Mouse (Mus musculus) gastrocnemius, adult 18-20 months (tissue): ENCODE data around the gene Ccdc141. TPM values are rescaled to one million over a fixed set of nuclear protein-coding genes. Genes with fewer than 3 reads are reported as not detected.

ENCODE experiments used
- DNase-seq: peaks from one replicate; pipeline ENCODE4 v3.0.0; 2021; ENCODE audit warnings: low spot score
- microRNA-seq: library from miRNA; unstranded; fragments of <30 nt; microRNA quantifications from one replicate; pipeline ENCODE4 v1.2.0, GENCODE M21; 2021
- total RNA-seq, 2 experiments: library from RNA; stranded (reverse); gene quantifications; 2 replicates each; pipeline ENCODE4 v1.2.3; 2021

Ccdc141 gene
- total RNA-seq, 2 experiments from 2014 or later, result 4.2 to 5.1 TPM

DNA sequence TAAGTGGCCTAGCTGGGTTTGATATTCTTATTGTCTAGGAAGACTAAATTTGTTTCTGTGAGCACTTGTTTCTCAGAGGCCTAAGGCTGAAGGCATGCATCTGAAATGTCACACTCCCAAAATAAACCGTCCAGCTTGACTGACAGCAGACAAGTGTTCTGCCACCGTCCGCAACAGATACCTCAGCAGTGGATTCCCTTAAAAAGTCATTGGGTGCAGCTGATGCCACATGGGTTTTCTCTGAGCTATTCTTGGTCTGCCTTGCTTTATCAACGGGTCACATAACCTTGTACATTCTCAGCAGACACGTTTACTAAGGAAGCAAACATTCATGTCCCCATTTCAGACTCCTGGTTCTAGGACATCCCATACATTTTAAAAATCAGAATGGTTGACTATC, 188.7 kb downstream of the Ccdc141 start:
- peak; percentile 82 for DNase-seq

- peak; percentile 85 for DNase-seq
Measured at GRCm38 (mm10) chr2:76980146-76980545, 190.3 kb downstream of the Ccdc141 start.

- DNase-seq, result peak; percentile 55
Measured at GRCm38 (mm10) chr2:76977650-76978049, 192.8 kb downstream of the Ccdc141 start.

DNA sequence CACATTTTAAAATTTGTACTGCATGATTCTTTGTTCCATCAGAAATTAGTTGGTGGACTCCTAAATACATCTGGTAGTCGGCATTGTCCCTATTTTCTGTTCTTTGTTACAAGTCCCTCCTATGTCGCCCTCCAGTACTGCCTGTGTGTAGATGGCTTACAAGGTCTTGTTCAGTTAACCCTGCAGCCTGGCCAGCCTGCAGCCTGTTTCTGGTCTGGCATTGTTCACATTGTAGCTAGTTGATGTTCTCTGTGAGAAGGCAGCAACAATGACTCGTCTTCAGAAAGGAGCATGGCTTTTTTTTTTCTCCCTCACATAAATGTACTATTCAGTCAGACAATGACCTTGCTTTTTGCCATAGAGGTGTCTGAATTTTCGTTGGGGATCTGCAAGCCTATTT, 198.4 kb downstream of the Ccdc141 start:
- no peak for DNase-seq

DNA sequence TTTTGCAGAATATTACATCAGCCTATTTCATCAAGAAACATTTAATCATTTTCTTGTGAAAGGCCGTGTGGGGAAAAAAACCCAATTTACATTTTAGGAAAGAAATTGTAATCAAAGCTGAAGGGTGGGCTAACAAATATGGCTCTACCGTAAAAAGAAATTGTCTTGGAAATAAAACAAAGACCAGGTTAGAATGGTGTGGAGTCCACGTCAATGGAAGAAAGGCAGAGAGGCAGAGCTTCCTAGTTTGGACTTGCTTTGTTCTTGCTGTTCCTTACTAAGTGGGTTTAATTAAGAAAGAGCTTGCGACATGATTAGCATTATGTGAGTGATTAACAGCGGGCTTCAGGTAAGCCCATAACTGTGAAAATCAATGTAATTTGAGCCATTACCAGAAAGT, 199.4 kb downstream of the Ccdc141 start:
- no peak for DNase-seq

DNA sequence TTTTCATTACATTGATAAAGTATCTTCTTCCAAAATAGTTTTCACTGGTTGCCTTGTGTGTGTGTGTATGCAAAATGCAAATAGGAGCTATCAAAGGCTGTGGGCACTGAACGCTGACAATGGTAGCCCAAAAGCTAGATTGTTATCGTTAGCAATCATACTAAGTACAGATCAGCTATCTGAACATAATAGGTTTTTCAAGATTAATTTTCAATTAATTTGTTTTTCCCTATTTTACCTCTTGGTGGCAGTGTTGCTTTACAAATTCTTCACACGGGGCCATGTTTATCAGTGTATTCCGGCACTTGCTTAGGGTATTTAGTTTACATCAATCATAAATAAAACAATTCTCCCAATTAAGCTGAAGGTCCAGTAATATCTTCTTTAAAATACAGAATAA, 199.8 kb downstream of the Ccdc141 start:
- no peak for DNase-seq

GRCm38 (mm10) chr2:76970204-76970603, 200.2 kb downstream of the Ccdc141 start:
- no peak for DNase-seq

GRCm38 (mm10) chr2:76969637-76970036, 200.8 kb downstream of the Ccdc141 start:
- no peak for DNase-seq

GRCm38 (mm10) chr2:76968919-76969318, 201.5 kb downstream of the Ccdc141 start:
- no peak for DNase-seq

DNA sequence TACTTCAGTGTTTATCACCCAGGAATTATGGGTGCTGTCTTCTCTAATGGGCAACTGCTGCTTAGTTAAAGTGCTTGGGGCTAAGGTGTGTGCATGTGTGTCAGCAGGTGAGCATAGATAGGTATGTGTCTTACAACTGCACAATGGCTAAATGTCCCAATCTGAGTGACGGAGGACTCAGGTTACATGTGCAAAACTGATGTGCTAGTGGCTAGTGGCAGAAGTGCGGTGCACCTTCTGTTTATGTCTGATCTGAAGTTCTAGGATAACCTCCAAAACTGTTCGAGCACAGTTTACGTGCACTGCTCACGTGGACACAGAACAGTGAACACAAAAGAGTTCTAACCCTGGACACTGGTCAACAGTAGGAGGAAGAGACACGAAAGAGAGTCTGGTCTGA, 203.9 kb downstream of the Ccdc141 start:
- DNase-seq, result no peak

- DNase-seq, result no peak
Measured at GRCm38 (mm10) chr2:76966013-76966412, 204.4 kb downstream of the Ccdc141 start.

GRCm38 (mm10) chr2:76965542-76965941, 204.9 kb downstream of the Ccdc141 start:
- no peak for DNase-seq

GRCm38 (mm10) chr2:76962045-76962432, 208.4 kb downstream of the Ccdc141 start:
- DNase-seq, result no peak

GRCm38 (mm10) chr2:76961420-76962044, 208.9 kb downstream of the Ccdc141 start:
- no peak for DNase-seq

Small RNA genes within 50 kb of the gene (microRNA-seq; reads per million reads assigned to microRNA genes)
- gene Gm44360, result not detected

Other genes starting within 250 kb of the Ccdc141 start
- gene Ttn, start 188.1 kb downstream of the Ccdc141 start, total RNA-seq, result 1,000 to 10,000 TPM; 4,889 to 5,895 TPM
- 1 to 10 TPM; 7.9 to 9.7 TPM for gene Sestd1, start 110.0 kb upstream of the Ccdc141 start, total RNA-seq